In genomic region chr13:24338343-24338861, GRCm38 (mm10) we compare ENCODE assay signal across 9 mouse cellular contexts. TPM values are rescaled to one million over a fixed set of nuclear protein-coding genes. Genes with fewer than 3 reads are reported as not detected.
DNase-seq lines count a peak whose midpoint lies in the region; ATAC-seq and TF ChIP-seq lines count a peak whose summit lies in the region.
"Had no signal": no experiment of that assay in that cellular context is flagged by ENCODE, and none has a peak within 500 bp of the region (broad histone marks: within the 10 kb centered on the region; RNA-seq: fewer than 3 reads in every experiment).

No protein-coding gene starts in this region.

- DNase-seq in gastrocnemius, adult 18-20 months (ENCODE audit: low spot score) = peak; percentile 42
- DNase-seq in kidney, postnatal 25 days = peak; percentile 31 to 68
- no peak for DNase-seq in layer of hippocampus, adult 18-20 months (ENCODE audit: low spot score in 2 of 2)
- DNase-seq in retina, embryonic 14.5 days (ENCODE audit: low spot score) = no peak

- 7% methylated on average over 4 of the region's 4 CpGs for WGBS in bone marrow, adult 2 months

- peak overlapping the region; percentile 64 for H3K27ac ChIP-seq in bone marrow, adult 2 months (ENCODE audit: control insufficient read depth, insufficient read depth, low read depth, low read length, poor library complexity)
- H3K27ac ChIP-seq: limb, embryonic 13.5 days; stomach, embryonic 15.5 days had no signal

- no peak for TF ChIP-seq POLR2A in bone marrow, adult 2 months (IDR thresholded peaks at IDR 0.05; ENCODE audit: borderline replicate concordance, control insufficient read depth, low read depth, low read length)

- ATAC-seq in monocyte, adult 5-6 weeks (replicated peaks; ENCODE audit: insufficient number of reproducible peaks, low FRiP score, low TSS enrichment, poor library complexity, severe bottlenecking) = peak; percentile 83
- ATAC-seq in activated CD4-positive, CD25-positive, alpha-beta regulatory T cell, adult 4 months = no peak

- peaks cover 3% of the 10 kb centered on the region; the same call in 1 of the 2 replicates for H3K4me1 ChIP-seq in bone marrow, adult 2 months (ENCODE audit: control insufficient read depth, insufficient read depth, low read length)

- H3K4me3 ChIP-seq in bone marrow, adult 2 months (replicated peaks; ENCODE audit: control insufficient read depth, low read depth, low read length) = no peak overlapping the region
- H3K4me3 ChIP-seq: limb, embryonic 13.5 days; stomach, embryonic 15.5 days had no signal

- no peak for TF ChIP-seq CTCF in bone marrow, adult 2 months (IDR thresholded peaks at IDR 0.05; ENCODE audit: control insufficient read depth, insufficient read depth, low read length)

RNA-seq across cellular contexts. Expression of gene Cmah, which starts 11.2 kb away (rescaled TPM):
- 7.3 and 11.1 TPM in 2 replicates for polyA plus RNA-seq in bone marrow, adult 2 months (2011; ENCODE audit: insufficient read depth, insufficient read length, low replicate concordance, missing spikeins)
- 1 to 10 TPM in 1 of 2 experiments, under 1 TPM in 1; 0.66 to 1.9 TPM for total RNA-seq in gastrocnemius, adult 18-20 months (2021)
- 25.3 to 56.5 TPM (median 45.1 TPM) in 3 replicates for total RNA-seq in monocyte, adult 5-6 weeks (2017)
- under 1 TPM; 0.42 to 0.79 TPM for total RNA-seq in layer of hippocampus, adult 18-20 months (2021)
- 10 to 100 TPM; 44.0 to 44.5 TPM for polyA plus RNA-seq in activated CD4-positive, CD25-positive, alpha-beta regulatory T cell, adult 4 months (2017; shearing (Covaris generic))

RNA-seq across cellular contexts. Expression of gene Carmil1, which starts 57.8 kb away (rescaled TPM):
- polyA plus RNA-seq in bone marrow, adult 2 months (2011; ENCODE audit: insufficient read depth, insufficient read length, low replicate concordance, missing spikeins) = 6.5 and 9.8 TPM in 2 replicates
- 1 to 10 TPM; 1.9 to 2.6 TPM for total RNA-seq in gastrocnemius, adult 18-20 months (2021)
- total RNA-seq in monocyte, adult 5-6 weeks (2017) = 6.1 to 11.9 TPM (median 11.5 TPM) in 3 replicates
- total RNA-seq in layer of hippocampus, adult 18-20 months (2021) = 10 to 100 TPM; 32.1 to 34.7 TPM
- under 1 TPM; 0.41 to 0.90 TPM for polyA plus RNA-seq in activated CD4-positive, CD25-positive, alpha-beta regulatory T cell, adult 4 months (2017; shearing (Covaris generic))

Comparison
In these comparisons a context has a peak if more than half of its experiments do, and no peak if none do; other contexts are left out.
1. DNase-seq: peak in gastrocnemius, adult 18-20 months (single experiment) and kidney, postnatal 25 days (2 of 2); none in layer of hippocampus, adult 18-20 months (0 of 2) and retina, embryonic 14.5 days (single experiment).